Mouse (Mus musculus) right cerebral cortex, postnatal 25 days (tissue): Measurements from ENCODE around the gene Rasa3.

Experiments
- DNase-seq: peaks from one replicate; pipeline ENCODE4 v3.0.0; 2022

The Rasa3 gene

DNA sequence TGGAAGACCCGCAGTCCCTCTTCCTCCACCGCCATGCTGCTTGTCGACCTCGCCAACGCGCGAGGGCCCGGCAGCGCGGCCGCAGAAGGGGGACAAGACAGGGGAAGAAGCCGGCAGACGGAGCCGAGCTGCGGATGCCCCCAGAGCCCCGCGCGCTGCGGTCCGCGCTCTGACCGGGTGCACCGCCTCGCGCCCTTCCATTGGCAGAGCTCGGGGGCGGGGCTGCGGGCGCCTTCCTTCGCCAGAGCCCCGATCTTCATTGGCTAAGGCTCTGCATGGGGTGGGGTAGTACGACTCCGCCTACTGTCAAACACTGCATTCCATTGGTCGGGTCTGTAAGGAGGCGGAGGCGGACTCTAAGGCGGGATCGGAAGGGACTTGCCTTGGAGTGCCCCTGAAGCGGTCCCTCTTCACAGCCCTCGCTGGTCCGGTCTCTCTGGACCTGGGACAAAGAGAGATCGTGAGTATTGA lies at the start of gene Rasa3:
Rasa3 (minus strand) TSS at position 191 of the 471 bp plus-strand sequence.
- DNase-seq, result peak; percentile 96

DNA sequence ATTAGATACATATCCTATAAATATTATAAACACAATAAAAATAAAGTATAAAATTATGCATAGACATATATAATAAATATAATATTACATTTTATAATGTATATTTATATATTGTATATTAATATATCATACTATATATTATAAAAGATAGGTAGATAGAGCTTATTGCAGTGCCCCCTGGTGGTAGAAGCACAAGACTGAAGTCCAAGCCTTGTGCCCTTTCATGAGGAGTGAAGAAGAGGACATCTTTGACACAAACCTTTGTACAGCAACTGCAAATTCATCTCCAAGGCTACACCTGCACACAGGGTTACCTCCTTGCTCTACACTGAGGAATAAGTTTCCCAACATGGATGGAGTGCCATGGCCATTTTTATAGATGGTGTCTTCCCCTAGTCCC lies 48.3 kb upstream of the Rasa3 start:
- DNase-seq, result no peak

DNA sequence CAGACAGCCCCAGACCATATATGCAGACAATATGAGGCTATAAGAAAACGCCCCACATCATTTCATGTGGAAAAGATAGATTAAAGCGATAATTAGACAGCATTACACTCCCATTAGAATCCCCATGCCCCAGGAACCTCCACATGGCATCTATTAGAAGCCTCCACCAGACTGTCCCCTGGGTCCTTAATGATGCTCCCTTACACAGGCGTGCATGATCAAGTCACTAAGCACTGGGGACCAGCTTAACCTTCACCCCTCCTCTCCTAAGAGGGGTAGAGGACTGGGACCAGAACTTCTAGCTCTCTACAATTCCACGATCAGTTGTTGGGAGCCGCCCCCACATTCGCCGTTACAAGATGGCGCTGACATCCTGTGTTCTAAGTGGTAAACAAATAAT lies 41.6 kb upstream of the Rasa3 start:
- no peak for DNase-seq

DNA sequence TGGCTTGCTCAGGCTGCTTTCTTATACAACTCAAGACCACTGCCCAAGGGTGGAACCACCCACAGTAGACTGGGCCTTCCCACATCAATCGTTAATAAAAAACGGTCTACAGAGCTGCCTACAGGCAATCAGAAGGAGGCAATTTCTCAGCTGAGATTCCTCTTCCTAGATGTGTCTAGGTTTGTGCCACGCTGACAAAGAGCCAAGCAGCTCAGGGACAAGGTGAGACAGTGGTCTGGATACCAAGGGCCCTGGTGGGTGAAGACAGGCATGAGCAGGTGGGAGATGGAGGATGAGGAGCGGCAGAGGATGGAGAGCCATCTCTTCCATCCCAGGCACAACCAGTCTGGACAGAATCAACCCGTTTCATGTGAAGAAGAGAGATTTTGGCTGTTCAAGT lies 31.1 kb upstream of the Rasa3 start:
- no peak for DNase-seq

DNA sequence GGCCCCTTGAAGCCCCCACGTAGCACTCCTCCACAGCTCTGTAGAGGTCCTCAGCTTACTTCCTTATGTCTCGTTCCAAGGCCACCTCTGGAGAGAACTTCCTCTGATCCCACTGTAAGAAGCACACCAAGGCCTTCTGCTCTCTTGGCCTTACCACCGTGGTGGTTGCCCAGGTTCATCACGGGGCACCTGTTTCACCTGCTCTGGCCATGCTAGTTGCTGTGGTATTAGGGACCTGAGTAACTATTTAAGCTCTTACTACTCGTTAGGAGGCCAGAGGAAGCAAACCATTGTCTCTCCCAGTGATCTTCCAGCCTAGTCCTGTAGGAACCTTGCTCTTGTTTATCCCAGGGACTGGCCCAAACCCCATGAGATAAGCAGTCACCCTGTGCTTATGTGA lies 29.5 kb upstream of the Rasa3 start:
- no peak for DNase-seq

DNA sequence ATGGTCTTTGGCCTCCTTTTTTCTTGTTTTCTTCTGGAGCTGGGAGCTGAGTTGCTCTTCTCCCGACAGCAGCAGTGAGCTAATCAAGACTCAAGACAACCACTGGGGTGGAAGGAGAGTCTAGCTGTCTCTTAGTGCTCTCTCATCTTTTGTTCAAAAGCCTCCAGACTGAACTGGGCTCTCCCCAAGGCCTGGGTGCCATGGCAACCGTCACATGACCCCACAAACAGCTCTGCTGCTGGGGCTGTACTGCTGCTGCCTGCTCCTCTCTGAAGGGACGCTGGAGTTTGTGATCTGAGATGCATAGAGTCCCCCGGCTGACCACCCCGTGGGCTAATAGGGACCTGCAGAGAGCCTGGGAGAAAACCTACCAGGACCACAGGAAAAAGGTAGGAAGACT lies 28.3 kb upstream of the Rasa3 start, which contains the start of gene Cfap97d2:
Cfap97d2 (plus strand) TSS at position 222 of the 400 bp plus-strand sequence.
- peak; percentile 67 for DNase-seq

DNA sequence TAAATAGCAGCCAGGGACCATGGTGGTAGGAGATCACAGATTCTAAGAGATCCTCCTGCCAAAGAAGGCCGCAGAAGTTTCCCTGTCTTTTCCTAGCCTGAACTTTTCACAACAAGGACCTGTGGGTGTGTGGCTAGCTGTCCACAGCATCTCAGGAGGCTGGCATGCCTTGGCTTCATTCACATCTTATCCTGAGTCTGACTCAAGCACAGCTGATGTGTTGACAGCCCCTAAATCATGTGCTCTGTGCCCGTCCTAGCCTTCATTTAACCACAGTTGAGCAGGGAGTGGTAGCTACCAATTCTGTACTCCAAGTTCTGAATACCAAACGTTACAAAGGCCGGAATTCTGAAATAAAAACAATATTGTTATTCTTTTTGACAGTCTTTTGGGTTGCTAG lies 26.9 kb upstream of the Rasa3 start:
- DNase-seq, result no peak

DNA sequence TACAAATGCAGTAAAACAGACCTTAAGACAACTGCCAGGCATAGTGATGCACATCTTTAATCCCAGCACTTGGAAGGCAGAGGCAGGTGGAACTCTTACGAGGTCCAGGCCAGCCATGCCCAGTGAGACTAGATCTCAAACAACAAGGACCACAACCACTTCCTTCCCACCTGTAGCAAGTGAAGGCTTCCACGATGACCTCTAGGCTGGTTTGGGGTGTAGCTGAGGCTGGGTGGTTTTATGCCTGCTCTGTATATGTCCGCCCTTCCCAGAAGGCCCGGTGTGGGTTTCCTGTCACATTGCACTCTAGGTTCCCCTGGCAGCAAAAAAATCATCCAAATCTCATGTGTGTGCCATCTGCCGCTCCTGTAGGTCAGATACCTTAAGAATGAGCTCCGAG lies 26.4 kb upstream of the Rasa3 start:
- DNase-seq, result no peak

DNA sequence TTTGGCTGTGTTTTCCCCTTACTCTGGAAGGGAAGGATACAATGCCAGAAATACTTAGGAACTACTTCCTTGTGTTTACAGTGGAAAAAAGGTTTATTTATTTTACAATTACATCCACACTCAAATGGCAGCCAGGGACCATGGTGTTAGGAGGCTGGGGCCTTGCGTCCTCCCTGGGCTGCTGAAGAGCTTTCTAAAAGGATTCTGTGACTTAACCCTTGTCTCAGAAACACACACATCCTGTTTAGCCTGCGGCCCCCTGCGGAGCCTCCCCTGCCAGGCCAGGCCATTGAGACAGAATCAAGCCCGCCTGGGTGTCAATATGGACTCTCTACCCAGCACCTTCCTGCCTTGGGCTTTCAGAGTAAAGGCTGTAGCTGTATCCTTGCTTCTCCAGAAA lies 25.4 kb upstream of the Rasa3 start:
- DNase-seq, result no peak

DNA sequence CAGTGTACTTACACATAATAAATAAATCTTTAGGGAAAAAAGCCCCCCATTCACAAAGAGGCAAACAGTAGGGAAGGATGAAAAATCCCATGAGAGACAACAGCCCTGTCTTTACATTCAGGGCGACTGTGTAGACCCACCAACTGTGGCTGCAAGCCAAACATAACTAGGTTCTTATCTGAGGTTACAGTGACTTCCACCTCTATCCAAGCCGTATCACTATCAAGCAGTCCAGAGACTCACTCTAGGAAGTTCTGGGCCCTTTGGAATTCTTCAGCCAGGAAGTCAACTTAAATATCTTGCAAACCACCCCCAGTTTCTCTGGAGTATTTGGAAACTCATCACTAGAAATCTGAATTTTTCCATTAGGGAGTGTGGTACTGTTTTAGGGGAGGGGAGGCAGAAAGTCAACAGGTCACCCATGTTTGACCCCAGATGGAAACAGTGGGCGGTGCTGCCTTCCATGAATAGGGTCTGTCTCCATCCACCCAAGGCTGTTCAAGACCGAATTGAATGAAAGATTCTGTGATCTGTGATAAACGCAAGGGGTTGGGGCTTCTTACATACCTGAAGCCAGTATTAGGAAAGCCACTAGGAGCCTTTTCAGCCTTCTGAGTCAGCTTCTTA lies 22.0 kb upstream of the Rasa3 start:
- DNase-seq, result no peak

DNA sequence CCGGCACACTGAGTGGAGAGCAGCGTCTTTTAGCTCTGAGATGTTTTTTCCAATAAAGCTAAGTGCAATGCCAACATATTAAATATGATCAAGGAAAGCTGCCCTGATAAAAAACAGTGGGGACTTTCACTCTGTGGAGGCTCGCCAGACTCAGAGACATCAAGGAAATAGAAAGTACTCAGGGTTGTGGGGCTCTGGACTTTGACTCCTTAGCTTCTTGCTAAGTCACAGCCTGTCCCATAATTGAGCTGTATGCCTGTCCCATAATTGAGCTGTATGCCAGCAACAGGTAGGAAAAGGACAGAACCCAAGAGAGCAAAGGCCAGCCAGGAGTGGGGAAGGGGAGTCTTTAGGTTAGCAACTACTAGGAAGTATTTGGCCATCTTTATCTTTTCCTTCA lies 20.9 kb upstream of the Rasa3 start:
- DNase-seq, result no peak

DNA sequence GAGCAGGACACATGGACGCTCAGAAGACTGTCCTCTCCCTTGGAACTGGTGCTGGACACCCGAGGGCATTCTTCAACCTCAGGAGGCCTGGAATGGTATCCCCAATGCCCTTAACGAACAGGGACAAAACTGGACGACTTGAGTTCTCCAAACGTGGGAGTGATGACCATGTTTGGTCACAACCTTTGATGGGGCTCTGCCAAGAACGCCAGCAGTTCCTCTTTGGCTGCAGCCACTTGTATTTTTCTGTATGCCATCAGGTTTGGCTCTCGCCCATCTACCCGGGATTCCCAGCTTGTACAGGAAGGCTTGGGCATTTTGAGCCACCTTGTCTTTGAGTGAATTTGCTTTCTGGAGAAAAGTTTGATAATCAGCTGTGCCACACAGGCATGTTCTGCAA lies 20.3 kb upstream of the Rasa3 start:
- no peak for DNase-seq

DNA sequence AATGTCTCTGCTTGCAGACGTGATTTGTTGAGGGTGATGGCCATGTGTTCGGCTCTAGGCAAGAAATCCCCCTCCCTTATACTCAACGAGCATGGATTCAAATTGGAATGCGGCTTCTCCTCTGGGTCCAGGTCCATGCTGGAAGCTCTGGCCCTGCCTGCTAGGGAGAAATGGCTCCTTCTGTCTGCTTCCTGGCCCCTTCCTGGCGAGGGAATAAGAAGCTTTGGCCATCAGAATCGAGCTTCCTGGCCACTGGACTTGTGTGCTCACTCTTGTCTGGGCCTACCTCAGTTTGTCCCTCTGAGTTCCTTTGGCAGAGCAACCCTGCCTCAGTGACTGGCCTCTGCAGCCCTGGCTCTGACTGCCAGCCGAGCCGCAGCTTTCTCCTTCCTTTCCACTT lies 19.8 kb upstream of the Rasa3 start:
- no peak for DNase-seq

DNA sequence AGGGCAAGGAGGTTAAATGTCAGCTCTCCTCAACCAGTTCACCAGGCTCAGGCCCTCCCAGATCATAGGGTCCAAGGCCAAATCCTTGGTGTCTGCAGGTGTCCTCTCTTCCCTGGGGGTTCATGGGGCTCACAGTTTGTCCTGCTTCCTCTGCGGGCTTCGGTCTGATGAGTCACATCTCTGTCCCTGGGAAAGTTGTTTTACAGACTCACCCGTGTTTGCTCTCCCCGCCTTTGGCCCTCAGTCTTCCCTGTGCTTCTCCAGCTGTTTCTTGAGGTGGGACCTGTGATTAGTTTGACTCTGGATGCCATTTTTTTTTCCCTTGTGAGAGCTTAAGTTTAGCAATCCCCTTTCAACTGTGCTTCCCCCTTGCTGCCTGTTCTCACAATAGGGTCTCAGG lies 18.8 kb upstream of the Rasa3 start:
- DNase-seq, result no peak

DNA sequence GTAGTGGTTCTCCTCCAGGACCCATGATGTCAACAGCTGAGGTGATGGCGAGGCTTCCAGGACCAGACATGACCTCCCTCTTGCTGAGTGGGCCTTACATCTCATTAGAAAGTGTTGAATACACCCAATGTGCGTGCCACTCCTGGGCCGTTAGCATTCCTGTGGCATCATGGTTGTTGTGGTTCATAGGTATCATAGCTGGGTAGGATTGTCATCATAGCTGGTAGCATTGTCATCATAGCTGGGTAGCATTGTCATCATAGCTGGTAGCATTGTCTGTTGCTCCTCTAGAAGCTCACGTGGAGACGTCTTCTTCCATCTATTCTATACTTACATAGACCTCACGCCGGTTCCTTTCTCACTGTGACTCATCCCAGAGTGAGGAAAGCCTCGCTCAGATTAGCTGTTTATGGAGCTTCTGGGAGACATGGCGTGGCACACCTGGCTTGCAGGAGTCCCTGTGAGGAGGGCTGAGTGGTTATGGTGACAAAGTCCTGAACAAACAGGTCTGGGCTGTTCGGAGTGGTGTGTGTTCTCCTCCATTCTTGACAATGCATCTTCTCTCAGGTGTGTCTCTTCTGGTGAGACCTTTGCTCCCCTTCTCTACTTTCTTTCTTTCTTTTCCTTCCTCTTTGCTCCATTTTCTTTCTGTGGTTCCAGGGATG lies 17.9 kb upstream of the Rasa3 start:
- no peak for DNase-seq

DNA sequence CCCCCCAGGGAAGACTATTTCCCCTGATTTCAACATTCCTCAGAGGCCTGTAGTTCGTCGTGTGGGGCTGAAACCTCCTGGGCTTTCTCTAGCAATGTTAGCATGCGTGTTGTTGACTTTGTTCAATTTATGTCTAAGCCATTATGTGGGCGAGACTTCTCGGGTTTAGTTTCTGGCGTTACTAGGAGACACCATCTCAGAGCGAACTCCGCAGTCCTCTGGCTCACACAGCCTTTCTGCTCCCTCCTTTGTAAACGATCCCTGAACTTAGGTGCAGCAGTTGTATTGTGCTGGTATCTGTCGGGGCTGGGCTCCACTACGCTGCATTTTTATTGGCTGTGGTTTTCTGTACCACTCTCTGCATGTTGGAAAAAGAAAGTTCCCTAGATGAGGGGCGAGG lies 17.3 kb upstream of the Rasa3 start:
- DNase-seq, result no peak

DNA sequence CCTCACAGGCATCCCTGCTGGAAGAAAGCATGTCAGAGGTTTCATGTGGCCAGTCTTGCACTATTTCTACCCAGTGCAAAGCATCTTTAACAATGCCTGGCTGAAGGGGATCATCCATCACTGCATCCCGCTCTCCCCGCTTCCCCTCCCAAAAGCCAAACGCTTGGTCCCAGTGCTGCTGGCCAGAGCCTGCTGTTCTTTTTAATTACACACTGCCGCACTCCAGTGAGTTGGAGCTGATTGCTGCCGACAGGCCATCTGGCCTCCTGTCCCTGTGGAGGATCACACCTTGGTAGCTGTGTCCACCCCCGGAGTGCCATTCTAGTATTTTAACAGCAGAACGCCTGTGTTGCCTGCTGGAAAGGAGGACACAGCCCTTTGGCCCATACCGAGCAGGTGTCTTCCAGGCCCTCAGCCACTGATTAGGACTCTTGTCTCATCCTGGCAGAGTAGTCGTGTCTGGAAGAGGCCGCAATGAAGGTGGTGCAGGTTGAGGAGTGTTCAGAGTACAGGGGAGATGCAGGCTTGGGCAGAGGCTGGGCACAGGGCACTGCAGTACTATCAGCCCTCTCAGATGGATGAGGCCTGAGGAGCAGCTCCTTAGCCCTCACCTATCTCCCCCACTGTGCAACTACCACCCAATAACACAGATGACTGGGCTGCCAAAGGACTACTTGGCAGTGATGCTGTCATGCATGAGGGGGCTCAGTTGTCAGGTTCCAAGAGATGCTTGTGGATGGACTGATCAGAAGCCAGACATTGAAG lies 15.1 kb upstream of the Rasa3 start:
- DNase-seq, result no peak

DNA sequence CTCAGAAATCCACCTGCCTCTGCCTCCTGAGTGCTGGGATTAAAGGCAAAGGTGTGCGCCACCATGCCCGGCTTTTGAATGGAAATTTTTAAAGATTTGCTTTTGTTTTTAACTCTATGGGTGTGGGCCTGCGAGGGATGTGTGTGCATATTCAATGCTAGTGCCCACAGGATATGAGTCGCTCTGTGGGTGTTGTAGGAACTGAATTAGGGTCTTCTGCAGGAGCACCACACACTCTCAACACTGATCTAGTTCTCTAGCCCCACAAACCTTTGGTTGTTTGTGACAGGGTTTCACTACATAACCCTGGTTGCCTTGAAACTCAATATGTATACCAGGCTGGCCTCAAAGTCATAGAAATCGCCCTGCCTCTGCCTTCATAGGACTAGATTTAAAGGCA lies 11.9 kb upstream of the Rasa3 start:
- no peak for DNase-seq

DNA sequence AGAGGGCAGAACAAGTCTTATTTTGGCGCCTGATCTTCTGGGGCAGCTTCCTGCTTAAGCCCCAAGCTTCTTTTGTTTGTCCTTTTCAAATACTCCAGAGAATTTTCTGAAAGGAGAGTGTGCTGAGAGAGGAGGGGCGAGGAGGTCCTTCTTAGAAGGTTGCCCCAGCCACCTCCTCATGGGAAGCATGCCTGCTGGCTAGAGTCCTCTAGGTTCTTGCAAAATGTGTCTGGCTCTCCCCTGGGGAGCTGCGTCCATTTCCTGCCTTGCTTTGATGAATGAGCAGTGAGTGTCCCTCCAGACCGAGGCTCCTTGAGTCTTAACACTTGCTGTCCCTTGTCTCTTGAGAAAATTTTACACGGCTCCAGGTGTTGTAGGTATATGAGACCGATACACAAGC lies 11.1 kb upstream of the Rasa3 start:
- no peak for DNase-seq

DNA sequence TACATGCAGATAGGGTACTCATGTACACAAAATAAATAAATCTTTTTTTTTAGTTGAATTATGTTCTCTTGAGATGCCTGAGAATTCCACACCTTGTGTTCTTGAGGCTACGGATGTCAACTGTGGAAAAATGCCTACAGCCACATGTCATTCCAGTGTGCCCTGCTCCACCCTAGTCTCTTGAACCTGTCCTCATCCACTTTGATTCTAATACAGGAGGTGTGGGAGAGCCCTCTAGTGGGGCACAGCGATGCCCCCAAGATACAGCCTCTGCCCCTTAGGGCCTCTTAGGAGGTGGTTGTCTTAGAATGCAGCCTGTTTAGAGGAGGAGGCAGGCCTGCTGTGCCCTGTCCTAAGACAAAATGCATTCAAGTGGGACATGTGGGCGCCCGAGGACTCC lies 10.5 kb upstream of the Rasa3 start:
- DNase-seq, result no peak

DNA sequence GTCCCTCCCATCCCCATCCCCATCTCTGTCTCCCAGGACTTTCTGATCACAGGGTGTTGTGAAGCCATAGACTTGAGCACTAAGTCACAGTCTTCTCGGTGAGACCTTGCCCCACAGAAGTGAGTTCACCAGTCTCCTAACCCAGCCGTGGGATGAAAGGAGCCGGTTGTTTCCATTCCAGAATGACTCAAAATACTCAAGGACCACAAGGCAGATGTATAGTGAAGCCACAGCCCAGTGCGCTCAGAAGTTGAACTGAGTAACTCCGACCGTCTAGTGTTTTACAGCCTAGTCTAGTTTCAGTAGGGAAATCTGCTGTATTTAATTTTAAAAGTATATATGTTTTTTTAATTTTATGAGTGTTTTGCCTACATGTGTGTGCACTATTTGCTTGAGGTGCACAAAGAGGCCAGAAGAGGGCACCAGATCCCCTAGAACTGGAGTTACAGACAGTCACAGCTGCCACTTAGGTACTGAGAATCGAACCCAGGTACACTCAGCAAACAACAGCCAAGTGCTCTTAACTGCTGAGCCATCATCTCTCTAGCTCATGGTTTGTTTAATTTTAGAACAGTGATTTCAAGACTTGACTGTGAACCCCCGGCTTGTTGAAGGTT lies 9.8 kb upstream of the Rasa3 start:
- no peak for DNase-seq

DNA sequence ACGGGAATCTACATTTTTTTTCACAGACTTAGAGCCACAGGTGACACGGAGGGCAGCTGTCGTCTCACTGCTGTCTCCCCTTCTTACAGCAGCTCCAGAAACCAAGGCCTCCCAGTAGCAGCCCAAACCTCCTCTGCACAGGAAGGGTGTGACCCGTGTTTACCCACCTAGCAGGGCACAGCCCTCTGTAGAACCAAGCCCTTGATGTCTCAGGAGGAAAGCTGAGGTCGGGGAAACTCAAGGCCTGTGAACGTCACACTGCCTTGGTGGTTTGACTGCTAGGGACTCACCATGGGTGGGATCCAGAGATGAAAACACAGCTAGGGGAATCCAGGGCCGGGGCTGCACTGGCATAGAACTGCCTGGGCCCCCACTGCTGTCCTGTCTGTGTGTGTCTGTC lies 9.0 kb upstream of the Rasa3 start:
- DNase-seq, result no peak

DNA sequence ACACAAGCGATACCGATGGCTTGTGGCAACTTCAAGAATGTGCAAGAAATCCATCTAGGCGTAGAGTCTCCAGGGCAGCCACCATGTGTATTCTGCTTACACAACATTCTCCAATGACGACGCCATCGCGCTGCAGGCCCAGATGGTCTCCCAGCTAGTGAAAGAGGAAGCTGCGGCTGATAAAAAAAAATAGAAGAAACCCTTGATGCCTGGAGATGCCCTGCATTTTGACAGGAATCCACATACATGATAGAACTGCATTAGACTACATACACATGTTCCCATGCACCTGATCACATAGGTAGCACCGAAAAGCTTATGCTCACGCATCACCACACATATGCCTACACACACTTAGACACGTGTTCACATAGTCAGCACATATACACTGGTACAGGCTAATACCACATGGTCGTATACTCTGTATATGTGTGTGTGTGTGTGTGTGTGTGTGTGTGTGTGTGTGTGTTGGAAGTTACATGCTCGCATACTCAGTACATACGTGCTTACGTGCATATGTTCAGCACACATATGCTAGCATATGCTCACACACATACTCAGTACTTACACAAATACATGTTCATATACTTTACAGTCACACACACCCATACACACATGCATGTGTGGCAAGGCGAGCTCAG lies 8.4 kb upstream of the Rasa3 start:
- DNase-seq, result no peak
